Mouse (Mus musculus): ENCODE data around the gene Cct8. TPM values are rescaled to one million over a fixed set of nuclear protein-coding genes. Genes with fewer than 3 reads are reported as not detected.
"Not testable (repeated sequence)": the region's sequence is repeated elsewhere in the genome, so short reads cannot be mapped to it uniquely, and the experiment has no call there.

Gene Cct8
- polyA plus RNA-seq, 1 experiment from 2014 or later = 479 TPM

DNA sequence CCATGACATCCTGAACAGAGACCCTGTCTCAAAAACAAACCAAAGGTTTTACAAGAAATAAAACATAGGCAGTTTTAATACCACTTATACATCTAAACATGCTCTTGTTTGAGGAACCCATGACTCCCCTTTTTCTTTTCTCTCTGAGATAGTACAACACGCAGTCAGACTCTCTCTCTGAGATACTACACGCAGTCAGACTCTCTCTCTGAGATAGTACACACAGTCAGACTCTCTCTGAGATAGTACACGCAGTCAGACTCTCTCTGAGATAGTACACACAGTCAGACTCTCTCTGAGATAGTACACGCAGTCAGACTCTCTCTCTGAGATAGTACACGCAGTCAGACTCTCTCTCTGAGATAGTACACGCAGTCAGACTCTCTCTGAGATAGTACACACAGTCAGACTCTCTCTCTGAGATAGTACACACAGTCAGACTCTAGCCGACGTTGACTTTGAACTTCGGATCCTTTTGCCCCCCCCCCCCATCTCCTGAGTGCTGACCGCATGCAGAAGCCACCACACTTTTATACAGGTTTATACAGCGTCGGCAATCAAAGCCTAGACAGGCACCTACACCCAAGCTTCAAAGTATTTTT is 3.4 kb downstream of the Cct8 start:
- not testable (repeated sequence) for H3K9me3 ChIP-seq (replicated peaks); H3K27ac ChIP-seq; H3K27me3 ChIP-seq; H3K4me2 ChIP-seq; H3K9ac ChIP-seq; H3K4me3 ChIP-seq (replicated peaks); ATAC-seq (replicated peaks; ENCODE audit: low FRiP score)
- H3K4me1 ChIP-seq = peaks cover 17% of the 10 kb centered on the region
- 92% methylated on average over 12 of the region's 12 CpGs for WGBS
- peaks cover 70% of the 10 kb centered on the region for H3K36me3 ChIP-seq

DNA sequence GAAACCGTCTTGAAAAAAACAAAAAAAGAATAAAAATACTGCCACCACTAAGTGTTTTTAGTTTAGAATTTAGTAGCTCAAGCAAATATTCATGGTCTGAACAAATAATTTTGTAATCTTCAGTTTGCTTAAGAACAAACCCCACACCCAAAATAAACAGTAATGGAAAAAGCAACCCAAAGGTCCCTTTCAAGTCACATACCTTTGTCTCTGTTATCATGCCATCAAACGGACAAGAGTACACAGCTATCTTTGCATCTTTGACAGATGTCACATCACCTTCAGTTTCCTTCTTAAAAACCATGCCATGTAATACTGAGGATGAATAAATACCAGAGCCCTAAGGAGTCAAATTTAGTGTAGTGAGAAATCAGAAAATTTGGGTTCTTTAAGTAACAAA is 7.1 kb downstream of the Cct8 start:
- no peak overlapping the region for H3K27ac ChIP-seq
- ATAC-seq (replicated peaks; ENCODE audit: low FRiP score) = no peak
- H3K4me3 ChIP-seq (replicated peaks) = no peak overlapping the region
- no peaks in the 10 kb centered on the region for H3K4me1 ChIP-seq
- WGBS = 89% methylated on average over 2 of the region's 2 CpGs
- H3K4me2 ChIP-seq = no peak overlapping the region
- no peak overlapping the region for H3K9ac ChIP-seq
- no peaks in the 10 kb centered on the region for H3K9me3 ChIP-seq (replicated peaks)
- peaks cover 98% of the 10 kb centered on the region for H3K36me3 ChIP-seq
- no peaks in the 10 kb centered on the region for H3K27me3 ChIP-seq

DNA sequence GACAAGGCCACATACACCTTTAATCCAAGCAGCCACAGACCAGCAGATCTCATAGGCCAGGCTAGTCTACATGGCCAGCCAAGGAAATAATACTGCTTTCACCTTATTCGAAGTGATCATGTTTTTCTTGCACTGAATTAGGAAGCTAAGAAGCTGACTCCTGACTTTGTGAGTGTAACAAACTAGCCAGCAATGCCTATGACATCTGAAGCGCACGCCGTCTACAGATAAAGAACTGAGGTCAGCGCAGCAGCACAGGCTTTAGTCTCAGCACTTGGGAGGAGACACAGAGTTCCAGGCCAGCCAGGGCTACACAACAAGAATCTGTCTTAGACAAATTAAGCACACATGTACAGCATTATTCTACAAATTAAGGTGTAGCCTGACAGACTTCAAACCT is 8.9 kb downstream of the Cct8 start:
- Histone ChIP-seq H3K4me1 (no peaks in the 10 kb centered on the region), H3K27me3 (no peaks in the 10 kb centered on the region), H3K4me2 (no peak overlapping the region), H3K27ac (no peak overlapping the region), H3K9ac (no peak overlapping the region), H3K36me3 (peaks cover 95% of the 10 kb centered on the region), H3K9me3 (replicated peaks) (no peaks in the 10 kb centered on the region), H3K4me3 (replicated peaks) (no peak overlapping the region)
- ATAC-seq (replicated peaks; ENCODE audit: low FRiP score) = no peak
- WGBS = 95% methylated on average over 5 of the region's 5 CpGs

DNA sequence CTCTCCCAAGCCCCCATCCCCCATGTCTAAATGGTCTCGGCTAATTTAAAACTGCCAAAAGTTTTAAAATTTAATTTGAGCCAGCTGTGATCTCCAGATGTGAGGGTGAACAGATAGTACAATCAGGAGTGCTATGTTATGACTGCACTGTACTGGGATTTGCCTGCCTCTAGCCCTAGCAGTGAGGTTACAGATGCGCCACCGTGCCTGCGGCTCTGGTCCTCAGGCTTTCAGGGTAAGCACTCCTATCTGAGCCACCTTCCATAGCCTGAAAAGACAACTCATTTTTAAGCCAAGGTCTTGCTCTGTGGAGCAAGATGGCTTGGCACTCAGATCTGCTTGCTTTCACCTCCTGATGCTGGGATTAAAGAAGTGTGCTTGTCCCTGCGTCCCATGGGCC is 11.3 kb downstream of the Cct8 start:
- H3K36me3 ChIP-seq = peaks cover 91% of the 10 kb centered on the region
- H3K9ac ChIP-seq = no peak overlapping the region
- WGBS = 91% methylated on average over 5 of the region's 5 CpGs
- ATAC-seq (replicated peaks; ENCODE audit: low FRiP score) = no peak
- no peaks in the 10 kb centered on the region for H3K9me3 ChIP-seq (replicated peaks)
- no peaks in the 10 kb centered on the region for H3K27me3 ChIP-seq
- H3K4me1 ChIP-seq = no peaks in the 10 kb centered on the region
- H3K4me3 ChIP-seq (replicated peaks) = no peak overlapping the region
- H3K27ac ChIP-seq = no peak overlapping the region
- H3K4me2 ChIP-seq = no peak overlapping the region

DNA sequence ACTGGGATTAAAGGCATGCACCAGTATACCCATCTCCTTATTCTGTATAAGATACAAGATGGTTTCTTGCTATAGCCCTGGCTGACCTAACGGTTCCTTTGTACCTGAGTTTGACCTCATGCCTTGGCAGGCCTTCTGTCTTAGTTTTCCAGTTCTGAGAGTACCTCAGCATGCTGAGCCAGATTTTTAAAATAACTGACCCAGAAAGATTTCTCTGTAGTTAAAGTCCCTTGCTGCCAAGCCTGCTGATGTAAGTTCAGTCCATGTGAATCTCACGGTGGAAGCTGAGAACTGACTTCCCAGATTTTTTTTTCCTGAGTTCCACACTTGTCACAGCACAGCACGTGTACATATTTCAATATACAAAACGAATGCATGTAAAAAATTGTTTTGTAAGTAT is 25.1 kb downstream of the Cct8 start:
- no peak overlapping the region for H3K4me3 ChIP-seq (replicated peaks)
- no peak overlapping the region for H3K27ac ChIP-seq
- peaks cover 85% of the 10 kb centered on the region for H3K36me3 ChIP-seq
- 89% methylated on average over 4 of the region's 4 CpGs for WGBS
- no peak overlapping the region for H3K9ac ChIP-seq
- no peaks in the 10 kb centered on the region for H3K4me1 ChIP-seq
- no peak for ATAC-seq (replicated peaks; ENCODE audit: low FRiP score)
- H3K27me3 ChIP-seq = no peaks in the 10 kb centered on the region
- H3K9me3 ChIP-seq (replicated peaks) = no peaks in the 10 kb centered on the region
- H3K4me2 ChIP-seq = no peak overlapping the region

DNA sequence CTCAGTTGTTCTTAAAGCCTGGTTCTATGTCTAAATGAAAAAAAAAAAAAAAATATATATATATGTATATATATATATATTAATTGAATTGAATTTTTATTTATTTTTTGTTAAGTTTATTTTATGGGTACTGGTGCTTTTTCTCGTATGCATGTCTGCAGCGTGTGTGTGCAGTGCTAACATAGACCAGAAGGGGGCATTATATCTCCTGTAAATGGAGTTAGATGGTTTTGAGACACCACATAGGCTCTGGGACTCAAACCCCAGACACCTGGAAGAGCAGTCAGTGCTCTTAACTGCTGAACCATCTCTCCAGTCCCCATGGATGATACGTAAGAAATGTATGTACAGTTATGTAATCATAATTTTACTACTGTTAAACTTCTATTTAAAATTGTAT is 36.9 kb downstream of the Cct8 start:
- peaks cover 22% of the 10 kb centered on the region for H3K4me1 ChIP-seq
- 96% methylated on average over 3 of the region's 3 CpGs for WGBS
- H3K27ac ChIP-seq = no peak overlapping the region
- no peaks in the 10 kb centered on the region for H3K9me3 ChIP-seq (replicated peaks)
- H3K4me2 ChIP-seq = no peak overlapping the region
- H3K4me3 ChIP-seq (replicated peaks) = no peak overlapping the region
- no peak for ATAC-seq (replicated peaks; ENCODE audit: low FRiP score)
- no peak overlapping the region for H3K9ac ChIP-seq
- H3K27me3 ChIP-seq = no peaks in the 10 kb centered on the region
- peaks cover 41% of the 10 kb centered on the region for H3K36me3 ChIP-seq

DNA sequence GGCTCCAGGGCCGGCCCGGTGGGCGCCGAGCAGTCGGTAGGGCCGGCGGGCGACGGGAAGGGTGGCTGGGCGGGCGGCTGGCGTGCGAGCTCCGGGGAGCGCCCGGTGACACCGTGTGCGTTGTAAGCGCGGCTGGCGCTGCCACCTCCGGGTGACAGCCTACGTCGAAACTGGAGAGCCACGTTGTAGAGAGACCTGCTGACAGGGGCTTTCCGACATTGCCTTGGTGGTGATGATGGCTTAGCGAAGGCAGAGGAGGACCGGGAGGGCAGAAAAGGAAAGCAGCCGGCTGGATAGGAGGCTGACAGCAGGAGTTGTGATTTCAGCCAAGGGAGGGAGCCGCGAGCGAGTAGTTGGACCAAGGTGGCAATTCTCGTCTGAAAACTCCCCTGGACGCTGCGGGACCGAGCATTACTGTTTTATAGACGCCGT is 40.5 kb downstream of the Cct8 start:
- Histone ChIP-seq H3K4me3 (replicated peaks) (peak overlapping the region; percentile 83), H3K36me3 (peaks cover 12% of the 10 kb centered on the region), H3K9me3 (replicated peaks) (no peaks in the 10 kb centered on the region), H3K27ac (peak overlapping the region; percentile 82), H3K9ac (peak overlapping the region; percentile 77), H3K4me2 (peak overlapping the region; percentile 86), H3K4me1 (peaks cover 22% of the 10 kb centered on the region), H3K27me3 (no peaks in the 10 kb centered on the region)
- WGBS = under 1% methylated on average over 38 of the region's 38 CpGs
- peak; percentile 78 for ATAC-seq (replicated peaks; ENCODE audit: low FRiP score)

DNA sequence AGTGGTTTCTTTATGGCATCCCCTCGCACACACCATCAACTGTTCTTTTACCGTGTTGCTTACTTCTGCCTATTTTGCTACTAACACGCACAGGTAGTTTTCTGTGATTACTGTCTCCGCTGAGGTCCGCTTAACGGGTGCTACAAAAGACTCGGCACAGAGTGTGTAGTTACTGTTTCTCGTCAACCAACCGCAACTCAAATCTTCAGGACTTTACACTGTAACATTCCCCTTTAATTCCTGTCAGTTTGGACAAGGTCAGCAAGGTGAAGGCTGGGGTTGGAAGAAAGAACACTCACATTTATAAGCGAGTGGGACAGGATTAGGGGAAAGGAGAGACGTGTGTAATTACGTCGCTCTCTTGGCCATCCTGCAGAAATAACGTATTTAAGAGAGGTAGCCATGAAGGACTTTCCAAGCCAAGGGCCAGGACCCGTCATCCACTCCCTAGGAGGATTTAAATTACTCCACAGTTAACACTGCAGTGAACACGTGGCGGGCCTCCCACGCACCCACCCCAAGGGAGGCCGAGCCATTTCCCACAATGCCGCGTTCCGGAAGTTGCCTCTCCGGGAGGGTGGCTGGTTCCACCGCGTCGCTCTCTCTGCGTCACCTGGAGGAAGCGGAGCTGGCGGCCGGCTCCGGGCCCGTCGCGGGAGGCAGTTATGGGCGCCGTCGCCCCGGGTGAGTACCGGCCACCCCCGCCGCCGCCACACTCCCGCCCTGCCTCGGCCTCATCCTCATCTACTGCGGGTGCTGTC is 41.1 kb downstream of the Cct8 start, which contains the start of gene Usp16:
TSS of gene Usp16 (plus strand) at position 285 of the 761 bp plus-strand sequence.
- Histone ChIP-seq H3K27ac (peak within 1 kb of the TSS; percentile 82), H3K4me3 (replicated peaks) (peak within 1 kb of the TSS; percentile 83), H3K36me3 (peaks cover 9% of the 10 kb centered on the region), H3K9ac (peak within 1 kb of the TSS; percentile 77), H3K27me3 (no peaks in the 10 kb centered on the region), H3K4me1 (peaks cover 22% of the 10 kb centered on the region), H3K9me3 (replicated peaks) (no peaks in the 10 kb centered on the region), H3K4me2 (peak within 1 kb of the TSS; percentile 86)
- ATAC-seq (replicated peaks; ENCODE audit: low FRiP score) = peak; percentile 97
- 7% methylated on average over 45 of the region's 45 CpGs for WGBS

DNA sequence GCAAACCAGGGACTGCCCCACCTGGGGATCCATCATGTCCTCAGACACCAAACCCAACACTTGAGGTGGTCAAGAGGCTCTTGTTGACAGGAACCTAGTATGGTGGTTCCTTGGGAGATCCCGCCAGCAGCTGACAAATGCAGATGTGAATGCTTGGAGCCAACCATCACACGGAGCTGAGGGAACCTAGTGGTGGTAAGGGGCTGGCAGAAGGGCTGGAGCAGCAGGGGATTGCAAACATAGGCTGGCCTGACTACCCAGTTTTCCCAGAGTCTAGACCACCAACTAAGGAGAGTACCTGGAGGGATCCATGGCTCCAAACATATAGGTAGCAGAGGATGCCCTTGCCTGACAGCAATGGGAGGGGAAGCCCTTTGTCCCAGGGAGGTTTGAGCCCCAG is 42.4 kb downstream of the Cct8 start:
- no peak overlapping the region for H3K9ac ChIP-seq
- peaks cover 22% of the 10 kb centered on the region for H3K4me1 ChIP-seq
- H3K4me3 ChIP-seq (replicated peaks) = no peak overlapping the region
- no peaks in the 10 kb centered on the region for H3K36me3 ChIP-seq
- no peaks in the 10 kb centered on the region for H3K27me3 ChIP-seq
- no peak overlapping the region for H3K27ac ChIP-seq
- no peak overlapping the region for H3K4me2 ChIP-seq
- WGBS = 90% methylated on average over 2 of the region's 2 CpGs
- no peak for ATAC-seq (replicated peaks; ENCODE audit: low FRiP score)
- H3K9me3 ChIP-seq (replicated peaks) = no peaks in the 10 kb centered on the region

DNA sequence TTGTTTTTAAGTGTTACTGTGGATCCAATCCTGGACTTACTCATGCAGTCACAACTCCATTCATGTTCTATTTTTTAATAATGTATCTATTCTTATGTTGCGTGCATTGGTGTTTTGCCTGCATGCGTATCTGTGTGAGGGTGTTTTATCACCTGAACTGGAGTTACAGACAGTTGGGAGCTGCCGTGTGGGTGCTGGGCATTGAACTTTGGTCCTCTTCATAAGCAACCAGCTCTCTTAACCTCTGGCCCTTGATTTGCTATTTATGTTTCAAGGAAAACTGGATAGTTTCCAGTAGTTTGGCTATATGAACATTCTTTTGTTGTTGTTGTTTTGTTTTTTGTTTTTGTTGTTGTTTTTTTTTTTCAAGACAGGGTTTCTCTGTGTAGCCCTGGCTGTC is 50.1 kb downstream of the Cct8 start:
- peaks cover 11% of the 10 kb centered on the region for H3K4me1 ChIP-seq
- H3K9ac ChIP-seq = no peak overlapping the region
- no peaks in the 10 kb centered on the region for H3K27me3 ChIP-seq
- no peaks in the 10 kb centered on the region for H3K36me3 ChIP-seq
- ATAC-seq (replicated peaks; ENCODE audit: low FRiP score) = no peak
- H3K27ac ChIP-seq = no peak overlapping the region
- H3K4me3 ChIP-seq (replicated peaks) = no peak overlapping the region
- no peak overlapping the region for H3K4me2 ChIP-seq
- WGBS = 95% methylated on average over 3 of the region's 3 CpGs
- no peaks in the 10 kb centered on the region for H3K9me3 ChIP-seq (replicated peaks)

DNA sequence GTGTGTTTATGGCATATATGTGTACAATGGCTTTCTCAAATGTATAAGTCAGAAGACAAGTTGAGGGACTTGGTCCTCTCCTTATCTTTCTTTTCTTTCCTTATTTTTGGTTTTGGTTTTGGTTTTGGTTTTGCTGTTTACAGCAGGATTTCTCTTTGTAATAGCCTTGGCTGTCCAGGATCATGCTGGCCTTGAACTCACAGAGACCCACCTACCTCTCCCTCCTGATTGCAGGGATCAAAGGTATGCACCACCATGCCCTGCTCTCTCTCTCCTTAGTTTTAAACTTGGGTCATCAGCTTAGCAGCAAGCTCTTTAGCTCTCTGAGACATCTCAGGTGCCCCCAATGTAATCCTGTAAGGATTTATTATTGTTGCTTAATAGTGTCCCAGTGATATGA is 50.6 kb downstream of the Cct8 start:
- H3K9ac ChIP-seq = no peak overlapping the region
- no peak overlapping the region for H3K4me3 ChIP-seq (replicated peaks)
- no peaks in the 10 kb centered on the region for H3K9me3 ChIP-seq (replicated peaks)
- H3K36me3 ChIP-seq = no peaks in the 10 kb centered on the region
- peaks cover 11% of the 10 kb centered on the region for H3K4me1 ChIP-seq
- H3K27me3 ChIP-seq = no peaks in the 10 kb centered on the region
- ATAC-seq (replicated peaks; ENCODE audit: low FRiP score) = no peak
- no peak overlapping the region for H3K4me2 ChIP-seq
- H3K27ac ChIP-seq = no peak overlapping the region

DNA sequence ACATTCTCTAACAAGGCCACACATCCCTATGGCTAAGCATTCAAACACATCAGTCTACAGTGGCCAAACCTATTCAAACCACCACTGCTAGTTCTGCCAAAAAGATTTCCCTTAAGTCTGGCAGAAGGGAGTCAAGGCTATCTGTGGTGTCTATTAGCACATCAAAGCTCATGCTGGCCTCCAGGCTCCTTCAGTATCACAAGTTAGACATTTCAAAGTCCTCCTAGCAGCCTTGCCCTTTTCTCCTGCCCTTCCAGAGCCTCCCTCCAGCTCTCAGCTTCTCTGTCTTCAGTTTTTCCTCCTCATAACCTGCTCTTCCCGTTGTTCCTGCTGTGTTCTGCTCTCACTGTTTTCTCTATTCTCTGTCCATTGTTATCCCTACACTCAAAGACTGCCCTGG is 51.6 kb downstream of the Cct8 start:
- 46% methylated on average over 1 of the region's 1 CpGs for WGBS
- no peak for ATAC-seq (replicated peaks; ENCODE audit: low FRiP score)

More for the DNA sequence above, 51.6 kb downstream of the Cct8 start:
- no peak overlapping the region for H3K27ac ChIP-seq
- no peak overlapping the region for H3K4me3 ChIP-seq (replicated peaks)
- no peak overlapping the region for H3K4me2 ChIP-seq
- no peaks in the 10 kb centered on the region for H3K36me3 ChIP-seq
- H3K9ac ChIP-seq = no peak overlapping the region
- H3K27me3 ChIP-seq = no peaks in the 10 kb centered on the region
- H3K9me3 ChIP-seq (replicated peaks) = no peaks in the 10 kb centered on the region
- peaks cover 16% of the 10 kb centered on the region for H3K4me1 ChIP-seq

All from kidney, embryonic 15.5 days (tissue).